Mouse (Mus musculus) testis, adult 2 months (tissue): ENCODE measurements around the gene Armc12. TPM values are rescaled to one million over a fixed set of nuclear protein-coding genes. Genes with fewer than 3 reads are reported as not detected.
"Not testable (repeated sequence)": the region's sequence is repeated elsewhere in the genome, so short reads cannot be mapped to it uniquely, and the experiment has no call there.

Experiments used
- H3K27ac ChIP-seq: fragments of 200-500 bp; 2 replicates; pipeline ENCODE4 v1.5.1; 2012; ENCODE audit warnings: low read depth, low read length; ENCODE audit not compliant: control insufficient read depth, insufficient read depth
- H3K27me3 ChIP-seq: fragments of 200-500 bp; 2 replicates; pipeline ENCODE4 v1.6.1; 2012; ENCODE audit warnings: mild to moderate bottlenecking, low read length, moderate library complexity; ENCODE audit not compliant: control insufficient read depth, insufficient read depth
- H3K36me3 ChIP-seq: fragments of 200-500 bp; 2 replicates; pipeline ENCODE4 v1.6.1; 2012; ENCODE audit warnings: mild to moderate bottlenecking, low read length; ENCODE audit not compliant: control insufficient read depth, insufficient read depth
- H3K4me1 ChIP-seq: fragments of 200-500 bp; 2 replicates; pipeline ENCODE4 v1.6.1; 2012; ENCODE audit warnings: low read length; ENCODE audit not compliant: control insufficient read depth, insufficient read depth
- H3K4me3 ChIP-seq: fragments of 200-500 bp; 2 replicates; pipeline ENCODE4 v1.5.1; 2012; ENCODE audit warnings: low read depth, mild to moderate bottlenecking, low read length, moderate library complexity, mixed read lengths; ENCODE audit not compliant: control insufficient read depth
- CTCF ChIP-seq: fragments of 200-500 bp; IDR thresholded peaks from 2 replicates; pipeline ENCODE4 v1.5.1; 2012; ENCODE audit warnings: low read depth, mild to moderate bottlenecking, inconsistent platforms, low read length, moderate library complexity; ENCODE audit not compliant: control insufficient read depth, insufficient read depth, insufficient replicate concordance
- POLR2A ChIP-seq: fragments of 200-500 bp; IDR thresholded peaks from 2 replicates; pipeline ENCODE4 v1.6.1; 2012; ENCODE audit warnings: low read depth, mild to moderate bottlenecking, inconsistent platforms, low read length, moderate library complexity; ENCODE audit not compliant: control insufficient read depth
- polyA plus RNA-seq: library from polyadenylated mRNA; depleted of rRNA; stranded (reverse); fragments of >200 nt; gene quantifications from 2 replicates; pipeline ENCODE4 v1.2.3, GENCODE M21; 2012

Armc12 gene
- polyA plus RNA-seq, 1 experiment = 513 TPM

DNA sequence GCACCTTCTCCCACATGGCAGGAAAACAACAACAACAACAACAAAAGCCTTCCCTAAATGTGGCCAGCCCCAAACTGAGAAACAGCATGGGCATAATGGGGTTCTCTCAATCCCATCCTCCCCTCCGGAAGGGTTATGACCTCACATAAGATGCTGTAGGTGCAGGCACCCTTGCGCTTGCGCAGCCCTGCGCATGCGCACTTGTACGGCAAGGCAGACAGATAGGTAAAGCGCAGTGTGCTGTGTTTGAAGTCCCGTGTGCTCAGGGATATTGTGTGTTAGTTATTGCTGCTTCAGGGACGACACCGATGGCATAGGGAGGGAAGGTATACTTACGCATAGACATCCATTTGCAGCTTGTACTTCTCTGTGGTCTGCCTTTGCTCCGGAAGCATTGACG, 2.7 kb downstream of the Armc12 start:
- H3K36me3 ChIP-seq = no peaks in the 10 kb centered on the region
- no peak overlapping the region for H3K27ac ChIP-seq
- peak overlapping the region; percentile 81 for H3K4me3 ChIP-seq
- H3K4me1 ChIP-seq = peaks cover 10% of the 10 kb centered on the region
- TF ChIP-seq POLR2A (peak; percentile 59; the same call in 1 of the 2 replicates), CTCF (no peak)
- no peaks in the 10 kb centered on the region for H3K27me3 ChIP-seq

- TF ChIP-seq CTCF = peak; percentile 60; the same call in 1 of the 2 replicates
- TF ChIP-seq POLR2A = no peak
- Histone ChIP-seq H3K36me3 (no peaks in the 10 kb centered on the region), H3K27ac (no peak overlapping the region), H3K4me1 (peaks cover 13% of the 10 kb centered on the region), H3K27me3 (no peaks in the 10 kb centered on the region), H3K4me3 (peak overlapping the region; percentile 26)
Observed at GRCm38 (mm10) chr17:28537881-28538280, 7.3 kb downstream of the Armc12 start.

- H3K27me3 ChIP-seq = no peaks in the 10 kb centered on the region
- no peaks in the 10 kb centered on the region for H3K36me3 ChIP-seq
- H3K4me1 ChIP-seq = peaks cover 4% of the 10 kb centered on the region
- H3K27ac ChIP-seq = no peak overlapping the region
- H3K4me3 ChIP-seq = no peak overlapping the region
- TF ChIP-seq CTCF (no peak), POLR2A (no peak)
Observed at GRCm38 (mm10) chr17:28546925-28547324, 16.3 kb downstream of the Armc12 start.

DNA sequence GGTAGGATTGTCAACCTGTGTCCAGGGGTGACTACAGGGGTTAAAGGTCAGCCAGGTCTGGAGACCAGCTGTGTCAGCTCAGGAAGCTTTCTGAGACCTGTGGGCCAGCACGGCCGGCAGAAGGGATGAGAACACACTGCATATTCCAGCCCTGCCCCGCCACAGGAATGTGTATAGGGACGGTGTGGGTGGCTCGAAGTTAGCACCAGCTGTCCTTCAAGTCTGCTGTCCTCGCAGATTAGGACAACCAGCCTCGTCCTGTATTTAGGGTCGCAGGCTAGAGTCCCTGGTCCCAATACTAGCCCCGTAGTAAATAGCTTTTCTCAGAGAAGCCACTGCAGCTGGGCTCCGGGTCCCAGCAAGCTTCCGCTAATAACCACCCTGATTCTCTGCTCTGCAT, 17.9 kb downstream of the Armc12 start:
- TF ChIP-seq CTCF (no peak), POLR2A (no peak)
- Histone ChIP-seq H3K4me1 (peaks cover 10% of the 10 kb centered on the region), H3K4me3 (no peak overlapping the region), H3K36me3 (no peaks in the 10 kb centered on the region), H3K27ac (no peak overlapping the region), H3K27me3 (no peaks in the 10 kb centered on the region)

- Histone ChIP-seq H3K27ac (no peak within 1 kb of the TSS), H3K4me1 (peaks cover 11% of the 10 kb centered on the region), H3K4me3 (no peak within 1 kb of the TSS), H3K36me3 (no peaks in the 10 kb centered on the region), H3K27me3 (no peaks in the 10 kb centered on the region)
- TF ChIP-seq POLR2A = no peak
- TF ChIP-seq CTCF = no peak
Observed at GRCm38 (mm10) chr17:28549111-28549510, 18.5 kb downstream of the Armc12 start, which contains the start of gene Clpsl2. Clpsl2 (plus strand) TSS chr17:28549411.

DNA sequence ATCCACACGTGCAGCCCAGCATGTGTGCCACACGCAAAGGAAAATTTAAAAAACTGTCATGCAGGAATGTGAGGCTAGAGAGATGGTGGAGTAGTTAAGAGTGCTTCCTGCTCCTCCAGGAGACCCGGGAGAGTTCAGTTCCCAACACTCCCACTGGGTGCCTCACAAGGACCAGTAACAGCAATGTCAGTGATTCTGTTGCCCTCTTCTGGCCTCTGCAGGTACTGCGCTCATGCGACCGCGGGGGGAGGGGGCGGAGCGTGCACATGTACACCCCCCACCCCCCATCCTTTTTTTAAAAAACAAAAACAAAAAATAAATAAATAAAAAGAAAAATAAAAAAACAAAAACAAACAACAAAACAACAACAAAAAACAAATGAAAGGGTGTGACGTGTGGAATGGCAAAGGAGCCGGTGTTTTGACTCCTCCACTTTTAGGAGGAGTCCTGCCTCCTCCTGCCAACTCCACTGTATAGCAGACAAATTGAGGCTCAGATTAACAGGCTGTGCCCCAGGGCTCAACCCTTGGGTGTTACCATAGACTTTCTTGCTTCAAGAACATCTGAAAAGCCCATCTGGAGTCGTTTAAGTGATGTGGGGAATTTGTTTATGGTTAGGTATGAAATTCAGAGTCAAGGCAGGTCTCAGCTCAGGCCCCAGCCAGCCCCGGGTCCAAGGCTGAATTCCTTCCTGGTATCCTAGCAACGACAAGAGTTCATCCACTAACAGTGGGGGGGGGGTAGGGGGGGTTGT, 22.6 kb downstream of the Armc12 start:
- Histone ChIP-seq H3K36me3 (no peaks in the 10 kb centered on the region), H3K4me3 (no peak overlapping the region)

DNA sequence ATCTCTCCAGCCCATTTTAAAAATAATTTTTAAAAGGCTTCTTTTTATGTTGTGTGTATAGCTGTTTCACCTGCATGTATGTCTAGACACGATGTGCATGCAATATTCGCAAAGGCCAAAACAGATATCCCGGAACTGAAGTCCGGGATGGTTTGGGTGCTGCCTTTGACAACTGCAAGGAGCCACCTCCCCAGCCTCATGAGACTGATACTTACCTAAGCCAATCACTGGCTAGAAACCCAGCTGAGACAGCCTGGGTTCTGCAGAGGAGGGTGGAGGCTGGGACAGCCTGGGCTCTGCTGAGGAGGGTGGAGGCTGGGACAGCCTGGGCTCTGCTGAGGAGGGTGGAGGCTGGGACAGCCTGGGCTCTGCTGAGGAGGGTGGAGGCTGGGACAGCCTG, 23.4 kb downstream of the Armc12 start:
- H3K27me3 ChIP-seq, H3K36me3 ChIP-seq, H3K4me1 ChIP-seq, H3K4me3 ChIP-seq, H3K27ac ChIP-seq: not testable (repeated sequence)

More for the DNA sequence above, 22.6 kb downstream of the Armc12 start:
- no peaks in the 10 kb centered on the region for H3K27me3 ChIP-seq
- TF ChIP-seq CTCF (peak; percentile 89), POLR2A (no peak)
- H3K4me1 ChIP-seq = peaks cover 11% of the 10 kb centered on the region
- H3K27ac ChIP-seq = no peak overlapping the region

- H3K27me3 ChIP-seq = no peaks in the 10 kb centered on the region
- H3K36me3 ChIP-seq = no peaks in the 10 kb centered on the region
- H3K27ac ChIP-seq = no peak overlapping the region
- no peak overlapping the region for H3K4me3 ChIP-seq
- H3K4me1 ChIP-seq = peaks cover 7% of the 10 kb centered on the region
- TF ChIP-seq POLR2A = no peak
Observed at GRCm38 (mm10) chr17:28556635-28557396, 26.2 kb downstream of the Armc12 start.
